Mouse (Mus musculus): Measurements from ENCODE around the gene L3mbtl4. TPM values are rescaled to one million over a fixed set of nuclear protein-coding genes. Genes with fewer than 3 reads are reported as not detected.

The L3mbtl4 gene
- total and polyA plus RNA-seq, 3 experiments: not detected

- in situ Hi-C loops (cut with MboI; ENCODE audit: low pct_ligation_motif_present, low pct_unique_long_range_greater_than_20kb, low sequenced_read_pairs) (no loop called here), dilution Hi-C loops (cut with MboI; ENCODE audit: extremely low pct_ligation_motif_present, extremely low pct_unique_long_range_greater_than_20kb, low sequenced_read_pairs) (no loop called here)
- no peaks in the 10 kb centered on the region for H3K4me1 ChIP-seq (ENCODE audit: control insufficient read depth in 1 of 2, insufficient read depth in 2 of 2)
- H3K9me3 ChIP-seq (replicated peaks; ENCODE audit: low read length): peaks cover 61% of the 10 kb centered on the region
- H3K36me3 ChIP-seq (replicated peaks in 1 of 2; ENCODE audit: control insufficient read depth in 1 of 2, insufficient read depth in 1 of 2, low read length in 1 of 2): no peaks in the 10 kb centered on the region
- no peak overlapping the region for H3K4me2 ChIP-seq (ENCODE audit: insufficient read depth, low read depth, poor library complexity, severe bottlenecking)
- DNase-seq (ENCODE audit: extremely low read depth): no peak
- H3K27ac ChIP-seq (ENCODE audit: insufficient read depth, low read depth): no peak overlapping the region
- no peak overlapping the region for H3K4me3 ChIP-seq (replicated peaks in 1 of 3; ENCODE audit: low read depth in 2 of 3, low read length in 2 of 3, poor library complexity in 1 of 3)
- no peak overlapping the region for H3K9ac ChIP-seq (ENCODE audit: insufficient read depth, low read depth)
- H3K79me2 ChIP-seq (replicated peaks; ENCODE audit: control insufficient read depth, extremely low read depth, insufficient read depth, poor library complexity, severe bottlenecking): no peaks in the 10 kb centered on the region
- H3K27me3 ChIP-seq (replicated peaks): no peaks in the 10 kb centered on the region
- TF ChIP-seq IRF4 (IDR thresholded peaks at IDR 0.05; ENCODE audit: low read depth, low read length) (no peak), ZC3H11A (IDR thresholded peaks at IDR 0.05; ENCODE audit: low read depth, low read length) (no peak), KAT2A (IDR thresholded peaks at IDR 0.05; ENCODE audit: insufficient replicate concordance, low read length) (no peak), MEF2A (IDR thresholded peaks at IDR 0.05; ENCODE audit: borderline replicate concordance, low read depth, low read length) (no peak), CTCF (conservative IDR thresholded peaks at IDR 0.05 in 1 of 2, IDR thresholded peaks at IDR 0.05 in 1 of 2; ENCODE audit: low read depth in 2 of 2, low read length in 2 of 2) (no peak), JUND (conservative IDR thresholded peaks at IDR 0.05; ENCODE audit: low read depth, low read length) (no peak), MAX (IDR thresholded peaks at IDR 0.05; ENCODE audit: low read length) (no peak), NRF1 (IDR thresholded peaks at IDR 0.05; ENCODE audit: low read depth, low read length) (no peak), ELF1 (IDR thresholded peaks at IDR 0.05; ENCODE audit: low read depth, low read length) (no peak), UBTF (IDR thresholded peaks at IDR 0.05; ENCODE audit: low read depth, low read length) (no peak), ETS1 (conservative IDR thresholded peaks at IDR 0.05; ENCODE audit: low read depth, low read length) (no peak), MXI1 (IDR thresholded peaks at IDR 0.05; ENCODE audit: low read depth, low read length) (no peak), CHD1 (IDR thresholded peaks at IDR 0.05; ENCODE audit: low read depth, low read length) (no peak), USF2 (conservative IDR thresholded peaks at IDR 0.05; ENCODE audit: low read depth, low read length) (no peak), PAX5 (IDR thresholded peaks at IDR 0.05; ENCODE audit: low read length) (no peak)
Observed at GRCm38 (mm10) chr17:68631396-68631795, 357.8 kb downstream of the L3mbtl4 start.

- in situ Hi-C loops (cut with MboI; ENCODE audit: low pct_ligation_motif_present, low pct_unique_long_range_greater_than_20kb, low sequenced_read_pairs) (no loop called here), dilution Hi-C loops (cut with MboI; ENCODE audit: extremely low pct_ligation_motif_present, extremely low pct_unique_long_range_greater_than_20kb, low sequenced_read_pairs) (no loop called here)
- Histone ChIP-seq H3K79me2 (replicated peaks; ENCODE audit: control insufficient read depth, extremely low read depth, insufficient read depth, poor library complexity, severe bottlenecking) (no peaks in the 10 kb centered on the region), H3K9me3 (replicated peaks; ENCODE audit: low read length) (peaks cover 65% of the 10 kb centered on the region), H3K4me3 (replicated peaks in 1 of 3; ENCODE audit: low read depth in 2 of 3, low read length in 2 of 3, poor library complexity in 1 of 3) (no peak overlapping the region), H3K36me3 (replicated peaks in 1 of 2; ENCODE audit: control insufficient read depth in 1 of 2, insufficient read depth in 1 of 2, low read length in 1 of 2) (no peaks in the 10 kb centered on the region), H3K9ac (ENCODE audit: insufficient read depth, low read depth) (no peak overlapping the region), H3K27ac (ENCODE audit: insufficient read depth, low read depth) (no peak overlapping the region), H3K4me2 (ENCODE audit: insufficient read depth, low read depth, poor library complexity, severe bottlenecking) (no peak overlapping the region), H3K4me1 (ENCODE audit: control insufficient read depth in 1 of 2, insufficient read depth in 2 of 2) (no peaks in the 10 kb centered on the region), H3K27me3 (replicated peaks) (no peaks in the 10 kb centered on the region)
- DNase-seq (ENCODE audit: extremely low read depth): no peak
- TF ChIP-seq ZNF384 (IDR thresholded peaks at IDR 0.05; ENCODE audit: low read depth, low read length) (no peak), MAX (IDR thresholded peaks at IDR 0.05; ENCODE audit: low read length) (no peak), MAFK (IDR thresholded peaks at IDR 0.05; ENCODE audit: insufficient replicate concordance, low read length) (no peak), MEF2A (IDR thresholded peaks at IDR 0.05; ENCODE audit: borderline replicate concordance, low read depth, low read length) (no peak), EP300 (IDR thresholded peaks at IDR 0.05; ENCODE audit: low read length) (no peak), USF1 (IDR thresholded peaks at IDR 0.05; ENCODE audit: low read depth, low read length) (no peak), MXI1 (IDR thresholded peaks at IDR 0.05; ENCODE audit: low read depth, low read length) (no peak), UBTF (IDR thresholded peaks at IDR 0.05; ENCODE audit: low read depth, low read length) (no peak), RCOR1 (conservative IDR thresholded peaks at IDR 0.05; ENCODE audit: low read depth, low read length) (no peak), POLR2AphosphoS2 (IDR thresholded peaks at IDR 0.05; ENCODE audit: low read depth, low read length) (no peak), MYC (IDR thresholded peaks at IDR 0.05; ENCODE audit: low read depth, low read length) (no peak), IRF4 (IDR thresholded peaks at IDR 0.05; ENCODE audit: low read depth, low read length) (no peak), SIN3A (IDR thresholded peaks at IDR 0.05; ENCODE audit: low read length) (no peak), ZMIZ1 (IDR thresholded peaks at IDR 0.05; ENCODE audit: low read depth, low read length) (no peak), ZKSCAN1 (IDR thresholded peaks at IDR 0.05; ENCODE audit: borderline replicate concordance, low read depth, low read length) (no peak), CTCF (conservative IDR thresholded peaks at IDR 0.05 in 1 of 2, IDR thresholded peaks at IDR 0.05 in 1 of 2; ENCODE audit: low read depth in 2 of 2, low read length in 2 of 2) (no peak), MAZ (IDR thresholded peaks at IDR 0.05; ENCODE audit: low read depth, low read length) (no peak), NELFE (IDR thresholded peaks at IDR 0.05; ENCODE audit: low read depth, low read length) (no peak), CHD1 (IDR thresholded peaks at IDR 0.05; ENCODE audit: low read depth, low read length) (no peak)
Observed at GRCm38 (mm10) chr17:68640187-68640586, 366.6 kb downstream of the L3mbtl4 start.
